Mouse (Mus musculus) cerebellum, adult 18-20 months (tissue): ENCODE data around the gene Nebl.

ENCODE experiments used
- DNase-seq, 2 experiments: peaks; one replicate each; pipeline ENCODE4 v3.0.0; 2021

The Nebl gene

DNA sequence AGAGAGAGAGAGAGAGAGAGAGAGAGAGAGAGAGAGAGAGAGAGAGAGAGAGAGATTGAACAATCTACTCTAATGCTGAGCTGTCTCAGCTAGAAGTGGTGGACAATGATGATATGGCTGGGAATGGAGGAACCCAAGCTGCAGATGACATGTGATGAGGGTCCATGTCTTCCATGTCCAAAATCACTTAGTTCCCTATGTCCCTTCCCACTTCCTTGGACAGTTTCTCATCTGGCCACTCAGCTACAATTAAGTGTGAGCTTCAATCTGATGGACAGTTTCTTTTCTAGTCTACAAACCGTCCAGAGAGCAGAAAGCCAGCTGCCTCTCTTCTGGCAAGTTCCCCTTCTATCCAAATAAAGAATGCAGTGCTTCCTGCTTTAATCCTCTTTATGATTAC, 221.3 kb downstream of the Nebl start:
- DNase-seq = no peak

DNA sequence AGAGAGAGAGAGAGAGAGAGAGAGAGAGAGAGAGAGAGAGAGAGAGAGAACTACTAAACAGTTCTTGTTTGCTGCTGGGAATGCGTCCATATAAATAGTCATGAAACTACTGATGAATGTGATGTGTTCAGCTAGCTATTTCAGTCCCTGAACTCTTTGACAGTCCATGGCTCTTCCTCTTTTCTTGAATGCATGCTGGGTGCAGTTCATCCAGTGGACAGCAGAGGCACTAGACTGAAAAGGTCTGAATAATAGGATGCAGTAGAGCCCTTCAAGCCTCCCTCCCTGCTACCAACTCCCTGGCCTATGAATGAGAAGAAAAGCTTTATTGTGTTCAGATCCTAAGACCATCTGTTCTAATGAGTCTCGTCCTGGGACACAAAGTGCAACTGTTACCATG, 223.9 kb downstream of the Nebl start:
- no peak for DNase-seq

- no peak for DNase-seq
These were observed 227.0 kb downstream of the Nebl start for GRCm38 (mm10) chr2:17504115-17504774.

DNA sequence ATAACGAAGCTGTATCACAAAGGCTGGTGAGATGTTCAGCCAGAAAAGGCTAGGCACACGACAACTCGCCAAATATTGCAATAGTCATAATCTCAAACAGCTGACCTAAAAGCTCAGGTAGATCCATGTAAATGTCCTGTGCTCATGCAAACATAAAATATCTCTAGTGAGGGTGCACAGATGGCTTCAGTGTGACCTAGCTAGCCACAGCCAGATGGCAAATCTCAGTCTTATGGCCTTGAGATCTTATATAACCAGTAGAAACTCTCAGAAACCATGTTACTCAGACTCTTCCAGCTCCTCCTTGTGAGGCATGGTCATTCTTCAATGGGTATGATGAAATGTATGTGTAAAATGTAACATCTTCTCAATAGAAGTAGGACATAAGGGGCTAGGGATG, 230.2 kb downstream of the Nebl start:
- peak; percentile 30 to 45 for DNase-seq

DNA sequence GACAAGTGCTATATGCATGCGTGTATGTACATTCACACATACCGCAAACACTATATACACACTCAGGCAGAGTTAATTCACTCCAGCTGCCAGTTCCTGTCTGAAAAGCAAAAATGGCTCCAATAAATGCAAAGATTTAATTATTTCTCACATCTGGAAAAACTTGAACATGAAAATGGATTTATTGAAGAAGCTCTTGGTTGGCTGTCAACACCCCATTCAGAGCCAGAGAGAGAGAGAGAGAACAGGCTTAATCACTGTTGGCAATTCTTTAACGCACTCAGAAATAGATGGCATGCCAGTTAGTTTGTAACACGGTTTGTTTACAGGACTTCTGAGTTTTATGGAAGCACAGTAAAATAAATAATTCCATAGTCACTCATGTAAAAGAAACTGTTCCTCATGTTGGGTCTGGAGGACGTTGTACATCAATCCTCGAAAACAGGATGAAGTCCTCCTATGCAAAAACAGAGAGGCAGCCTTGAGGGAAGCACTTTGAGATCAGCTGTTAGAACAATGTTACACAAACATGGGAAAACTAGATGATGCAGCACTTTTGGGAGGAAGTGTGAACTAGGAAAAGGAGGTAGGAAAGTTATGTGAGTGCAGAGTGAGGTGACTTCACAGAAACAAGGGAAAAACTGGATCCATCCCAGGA, 265.6 kb downstream of the Nebl start:
- no peak for DNase-seq

DNA sequence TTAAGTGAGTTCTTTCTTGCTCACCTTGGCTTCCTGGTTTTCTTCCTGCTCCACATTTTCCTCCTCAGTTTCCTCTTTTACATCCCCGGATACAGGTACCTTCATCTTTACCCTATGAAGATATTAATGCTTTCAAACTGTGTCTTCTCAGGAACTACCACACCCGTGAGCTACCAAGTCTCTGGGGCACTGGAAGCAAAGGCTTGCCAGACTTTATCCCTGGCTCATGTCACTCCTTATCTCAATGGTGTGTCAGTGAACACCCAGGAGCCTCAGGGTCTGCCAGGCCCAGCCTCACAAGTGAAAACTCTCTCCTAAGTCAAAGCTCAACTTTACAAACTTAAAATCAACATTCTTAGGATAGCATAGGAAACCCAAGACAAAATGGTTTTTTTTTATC, 270.8 kb downstream of the Nebl start:
- DNase-seq = no peak

DNA sequence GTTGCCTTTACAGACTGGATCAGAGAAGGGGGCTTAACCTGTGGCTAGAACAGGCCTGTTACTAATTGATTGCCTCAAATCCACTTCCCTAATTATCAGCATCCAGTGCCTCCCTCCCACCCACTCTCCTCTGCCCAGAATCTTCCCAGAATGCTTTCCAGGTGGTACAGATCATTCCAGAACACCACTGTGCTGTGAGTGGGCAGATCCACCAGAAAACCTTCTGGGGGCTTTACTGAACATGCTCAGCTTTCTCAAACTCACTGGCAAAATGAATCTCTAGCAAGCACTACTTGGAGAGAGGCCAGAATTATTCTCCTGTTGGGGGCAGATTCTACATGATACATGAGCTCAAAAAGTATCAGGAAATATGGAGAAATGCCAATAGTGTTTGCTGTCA, 277.6 kb downstream of the Nebl start:
- no peak for DNase-seq

- DNase-seq = no peak
These were observed 282.9 kb downstream of the Nebl start for GRCm38 (mm10) chr2:17448341-17448740.

DNA sequence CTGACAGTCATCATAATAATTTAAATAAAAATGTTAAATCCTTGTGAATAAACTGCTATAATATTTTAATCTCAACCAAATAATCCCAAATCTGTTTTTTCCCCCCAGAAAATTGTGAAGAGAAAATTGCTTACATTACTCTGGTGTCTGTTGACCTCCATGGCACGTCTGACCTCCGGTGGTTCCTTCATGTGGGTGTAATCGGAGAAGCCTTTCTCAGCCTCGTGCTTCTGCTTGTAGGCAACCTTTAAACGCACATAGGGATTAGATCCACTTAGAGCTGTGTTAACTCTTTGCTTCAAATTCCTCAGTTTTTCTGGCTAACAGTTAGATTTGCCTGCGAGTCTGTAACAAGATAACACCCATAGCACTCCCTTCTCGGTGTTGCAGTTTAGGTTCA, 287.7 kb downstream of the Nebl start:
- no peak for DNase-seq

- no peak for DNase-seq
These were observed 292.9 kb downstream of the Nebl start for GRCm38 (mm10) chr2:17438317-17438716.

GRCm38 (mm10) chr2:17436739-17437440, 294.4 kb downstream of the Nebl start:
- DNase-seq = no peak

- DNase-seq = no peak
These were observed 296.0 kb downstream of the Nebl start for GRCm38 (mm10) chr2:17435217-17435616.

DNA sequence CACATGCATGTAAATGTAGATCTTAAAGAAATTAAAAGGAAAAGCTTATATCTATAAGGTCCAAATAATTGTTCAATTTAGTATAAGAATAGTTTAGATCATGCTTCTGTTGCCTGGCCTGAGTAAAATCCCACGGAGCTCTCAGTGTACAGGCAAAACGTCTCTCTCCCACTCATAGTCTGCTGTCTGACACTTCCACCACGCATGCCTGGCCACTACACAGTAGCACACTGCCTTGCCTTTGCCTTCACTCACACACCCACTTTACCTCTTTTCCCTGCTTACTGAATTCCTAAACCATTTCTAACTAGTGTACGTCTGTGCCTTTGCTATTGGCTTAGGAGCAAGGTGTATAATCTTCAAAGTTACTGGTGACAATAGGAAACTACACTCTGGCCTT, 302.2 kb downstream of the Nebl start:
- DNase-seq = no peak

GRCm38 (mm10) chr2:17428156-17428555, 303.1 kb downstream of the Nebl start:
- no peak for DNase-seq

GRCm38 (mm10) chr2:17422967-17423366, 308.3 kb downstream of the Nebl start:
- peak; percentile 42 to 46 for DNase-seq

DNA sequence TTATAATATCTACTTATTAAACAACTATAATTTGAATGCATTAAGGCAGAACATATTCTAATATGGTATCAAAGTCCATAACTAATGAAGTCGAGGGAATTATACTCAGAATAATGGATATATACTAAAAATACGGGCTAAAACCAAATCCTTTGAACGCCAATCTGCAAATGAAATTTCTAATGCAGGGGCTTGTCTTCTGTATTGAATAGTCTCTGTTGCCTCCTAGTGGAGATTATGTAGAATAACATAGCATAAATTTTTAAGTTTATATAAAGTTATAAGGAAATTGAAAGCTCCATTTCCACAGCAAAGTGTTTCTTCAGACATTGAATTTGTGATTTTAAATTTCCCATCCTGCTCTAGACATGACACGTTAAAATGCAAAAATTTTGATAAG, 315.9 kb downstream of the Nebl start:
- no peak for DNase-seq

GRCm38 (mm10) chr2:17414324-17414723, 316.9 kb downstream of the Nebl start:
- no peak for DNase-seq

GRCm38 (mm10) chr2:17413496-17414268, 317.6 kb downstream of the Nebl start:
- DNase-seq = peak; percentile 12 to 17

DNA sequence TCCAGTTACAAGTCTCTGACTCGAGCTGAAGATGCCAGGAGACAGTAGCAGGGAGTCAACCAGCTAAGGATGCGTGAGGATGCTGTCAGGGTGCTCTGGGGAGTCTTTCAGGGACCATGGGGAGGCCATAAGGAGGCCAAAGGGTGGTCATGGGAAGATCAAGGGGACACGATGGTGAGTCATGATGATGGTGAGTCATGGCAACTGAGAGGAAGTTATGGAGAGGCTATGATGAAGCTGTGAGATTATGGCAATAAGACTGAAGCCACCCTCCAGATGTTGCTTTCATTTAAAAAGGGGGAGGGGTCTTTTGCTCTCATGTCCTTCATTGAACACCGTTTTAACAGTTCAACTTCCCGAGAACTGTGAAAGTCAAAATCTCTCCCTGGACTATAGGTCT, 322.0 kb downstream of the Nebl start:
- no peak for DNase-seq

DNA sequence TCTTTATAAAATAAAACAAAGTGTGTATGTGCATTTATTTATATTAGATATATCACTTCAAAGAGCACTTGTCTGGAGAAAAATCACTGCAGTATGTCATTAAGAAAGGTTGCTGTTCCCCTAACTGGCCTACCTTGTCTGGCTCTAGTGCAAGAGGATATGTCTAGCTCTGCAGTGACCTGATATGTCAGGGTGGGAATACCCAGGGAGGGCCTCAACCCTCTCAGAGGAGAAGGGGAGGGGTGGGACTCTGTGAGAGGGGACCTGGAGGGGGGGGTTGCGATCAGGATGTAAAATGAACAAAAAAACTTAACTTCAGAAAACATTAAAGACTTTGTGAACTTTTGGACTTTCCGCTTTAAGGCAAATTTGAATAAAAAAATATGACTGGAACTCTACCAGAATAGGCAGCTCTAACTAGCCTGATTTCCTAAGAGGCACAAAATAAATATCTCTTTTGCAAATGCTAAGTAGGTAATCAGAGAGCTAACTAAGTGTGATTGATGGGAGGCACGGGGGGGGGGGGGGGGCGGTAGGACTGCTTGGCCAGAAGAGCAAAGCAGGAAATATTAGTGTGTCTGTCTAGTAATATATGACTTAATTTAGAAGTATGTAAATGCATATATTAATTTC, 325.2 kb downstream of the Nebl start:
- no peak for DNase-seq

- DNase-seq = no peak
These were observed 328.8 kb downstream of the Nebl start for GRCm38 (mm10) chr2:17402511-17402910.

DNA sequence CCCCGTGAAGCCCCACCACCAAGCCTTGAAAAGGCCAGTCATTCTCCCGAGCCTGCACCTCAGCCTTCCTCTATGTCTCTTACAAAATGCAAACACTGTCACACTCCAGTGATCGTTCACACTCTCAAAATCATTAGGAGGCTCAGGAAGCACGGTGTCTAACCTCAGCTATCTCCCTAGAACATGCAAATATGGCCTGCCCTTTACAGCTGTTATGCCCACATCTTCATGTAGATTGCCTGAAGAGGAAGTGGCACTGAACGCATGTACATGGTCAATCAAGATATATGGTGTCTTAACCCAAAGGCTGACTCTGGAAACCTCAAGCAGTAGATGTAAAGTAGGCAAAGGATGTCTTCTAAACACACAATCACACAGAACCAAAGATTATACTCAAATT, 335.0 kb downstream of the Nebl start:
- DNase-seq = no peak

DNA sequence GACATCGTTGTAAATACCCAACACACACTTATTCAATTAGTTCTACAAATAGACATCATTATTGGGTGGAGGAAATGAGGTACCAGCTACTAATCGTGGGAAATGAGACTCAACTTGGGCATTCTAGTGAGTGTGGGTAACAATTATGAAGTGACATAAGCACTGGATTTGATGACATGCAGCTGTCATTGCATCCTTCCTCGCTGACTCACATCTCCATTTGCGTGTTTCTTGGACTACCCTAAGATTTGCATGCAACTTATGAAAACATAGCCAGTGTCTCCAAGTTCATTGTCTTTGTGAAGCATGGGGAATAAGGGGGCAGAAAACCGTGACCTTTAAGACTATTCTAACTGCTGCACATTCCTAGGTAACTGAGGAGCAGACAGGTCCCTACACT, 339.9 kb downstream of the Nebl start:
- DNase-seq = no peak
